ENCODE assay signal across 25 mouse cellular contexts in the genomic region with DNA sequence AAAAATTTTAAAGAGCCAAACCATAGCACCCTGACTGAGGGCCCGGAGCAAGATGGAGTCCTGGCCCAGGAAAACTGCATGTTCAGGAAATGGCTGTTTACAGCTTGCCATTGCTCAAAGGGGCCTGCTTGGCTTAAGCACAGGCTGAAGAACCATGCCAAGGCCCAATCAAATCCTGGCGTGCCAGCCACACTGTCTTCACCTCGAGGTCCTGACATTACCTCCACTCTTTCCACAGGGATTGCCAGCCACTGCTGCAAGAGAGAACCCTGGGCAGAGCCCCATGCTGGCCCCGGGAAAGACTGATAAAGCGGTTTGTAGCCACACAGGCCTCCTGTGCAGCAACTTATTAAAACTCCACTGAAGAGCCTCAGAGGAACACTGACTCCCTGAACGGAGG.
DNase-seq lines count a peak whose midpoint lies in the region; ATAC-seq and TF ChIP-seq lines count a peak whose summit lies in the region.
"Had no signal": no experiment of that assay in that cellular context is flagged by ENCODE, and none has a peak within 500 bp of the region (broad histone marks: within the 10 kb centered on the region; RNA-seq: fewer than 3 reads in every experiment).

No protein-coding gene starts in this region.

- H3K9me3 ChIP-seq in hindbrain, embryonic 12.5 days (replicated peaks) = no peaks in the 10 kb centered on the region
- H3K9me3 ChIP-seq: embryonic facial prominence, embryonic 13.5 days; forebrain, embryonic 12.5 days; neural tube, embryonic 15.5 days had no signal

- peaks cover 17% of the 10 kb centered on the region for H3K4me1 ChIP-seq in hindbrain, embryonic 12.5 days

- intact Hi-C loops in gastrocnemius, adult 2 months (cut with DNase I) = no loop called here
- intact Hi-C loops in gastrocnemius, postnatal 36 days (cut with DNase I) = no loop called here

- peaks cover 2% of the 10 kb centered on the region; the same call in 1 of the 2 replicates for H3K27me3 ChIP-seq in hindbrain, embryonic 12.5 days
- H3K27me3 ChIP-seq: CH12.LX; embryonic facial prominence, embryonic 13.5 days; forebrain, embryonic 12.5 days had no signal

- whole genome bisulfite sequencing in hindbrain, embryonic 12.5 days = 87% methylated on average over 6 of the region's 6 CpGs

- H3K9ac ChIP-seq in hindbrain, embryonic 12.5 days = no peak overlapping the region
- H3K9ac ChIP-seq: embryonic facial prominence, embryonic 13.5 days; forebrain, embryonic 12.5 days; neural tube, embryonic 15.5 days had no signal

- no peak overlapping the region for H3K4me2 ChIP-seq in hindbrain, embryonic 12.5 days (replicated peaks)
- H3K4me2 ChIP-seq: embryonic facial prominence, embryonic 13.5 days; forebrain, embryonic 12.5 days; midbrain, embryonic 11.5 days; neural tube, embryonic 15.5 days had no signal

- H3K27ac ChIP-seq in gastrocnemius, adult 2 months = peak overlapping the region; percentile 57
- no peak overlapping the region for H3K27ac ChIP-seq in hindbrain, embryonic 12.5 days
- H3K27ac ChIP-seq: embryonic facial prominence, embryonic 13.5 days; forebrain, embryonic 12.5 days; layer of hippocampus, adult 2 months; neural tube, embryonic 15.5 days had no signal

- ATAC-seq in hindbrain, embryonic 12.5 days (ENCODE audit: low FRiP score) = no peak
- ATAC-seq: hindbrain, embryonic 16.5 days; intestine, embryonic 16.5 days; Patski had no signal

- H3K36me3 ChIP-seq in hindbrain, embryonic 12.5 days = no peaks in the 10 kb centered on the region
- H3K36me3 ChIP-seq: embryonic facial prominence, embryonic 13.5 days; forebrain, embryonic 12.5 days; G1E; neural tube, embryonic 15.5 days had no signal

- no peak for TF ChIP-seq CTCF in gastrocnemius, adult 2 months (IDR thresholded peaks at IDR 0.05)

- no peak overlapping the region for H3K4me3 ChIP-seq in gastrocnemius, adult 2 months
- no peak overlapping the region for H3K4me3 ChIP-seq in hindbrain, embryonic 12.5 days
- H3K4me3 ChIP-seq: embryonic facial prominence, embryonic 13.5 days; erythroblast, embryonic 14.5 days; forebrain, embryonic 12.5 days; layer of hippocampus, adult 2 months; neural tube, embryonic 15.5 days had no signal

- DNase-seq in gastrocnemius, adult 2 months = peak; percentile 56
- no peak for DNase-seq in gastrocnemius, postnatal 36 days
- DNase-seq in lung, postnatal 10 days = peak; percentile 8
- DNase-seq in lung, postnatal 25 days (ENCODE audit: low spot score) = no peak
- peak; percentile 44 for DNase-seq in heart, adult 8-10 months (ENCODE audit: low spot score)
- DNase-seq in heart, postnatal 4 days = peak; percentile 17
- DNase-seq: B cell, adult 2 months; cerebellum, adult 2 months; cerebellum, postnatal 25 days; kidney, adult 9 months; kidney, postnatal 25 days; layer of hippocampus, postnatal 36 days; spleen, adult 18-20 months had no signal

Comparison
In these comparisons a context has a peak if more than half of its experiments do, and no peak if none do; other contexts are left out.
1. DNase-seq: peak in gastrocnemius, adult 2 months (single experiment), lung, postnatal 10 days (single experiment), heart, adult 8-10 months (single experiment) and heart, postnatal 4 days (single experiment); none in gastrocnemius, postnatal 36 days (0 of 2) and lung, postnatal 25 days (single experiment).